Mouse (Mus musculus): Measurements from ENCODE around the gene Tdrd7. TPM values are rescaled to one million over a fixed set of nuclear protein-coding genes. Genes with fewer than 3 reads are reported as not detected.

The Tdrd7 gene
- total RNA-seq, 1 experiment from 2014 or later, result 11.1 TPM

DNA sequence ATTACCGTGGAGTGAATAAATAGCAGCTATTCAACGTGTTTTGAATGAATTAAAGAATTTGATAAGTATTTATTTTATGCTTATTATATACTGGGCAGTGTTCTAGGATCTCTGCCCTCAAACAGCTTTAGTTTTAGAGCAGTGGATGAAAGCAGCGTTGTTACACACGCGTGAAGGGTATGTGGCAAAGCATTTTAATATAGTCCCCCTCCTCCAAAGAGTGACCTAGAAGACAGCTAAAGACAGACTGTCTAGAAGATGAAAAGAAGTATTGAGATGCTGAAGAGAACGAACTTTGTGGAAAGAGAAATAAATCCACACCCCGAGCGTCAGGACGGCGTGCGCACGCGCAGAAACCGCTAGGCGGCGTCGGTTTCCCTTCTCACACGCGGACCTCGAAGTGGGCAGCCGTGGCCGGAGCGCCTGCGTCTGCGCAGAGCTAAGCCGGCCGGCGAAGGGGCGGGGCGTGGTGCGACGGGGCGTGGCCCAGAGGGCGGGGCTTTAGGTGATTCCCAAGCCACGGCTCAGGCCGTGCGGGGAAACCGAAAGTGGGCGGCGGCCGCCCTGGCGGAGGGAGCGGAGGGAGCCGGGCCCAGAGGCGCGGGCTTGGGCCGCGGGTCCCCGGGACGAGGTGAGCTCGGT lies 6.8 kb downstream of the Tdrd7 start:
- ATAC-seq (replicated peaks; ENCODE audit: low read depth, poor library complexity, severe bottlenecking), result peak; percentile 88

DNA sequence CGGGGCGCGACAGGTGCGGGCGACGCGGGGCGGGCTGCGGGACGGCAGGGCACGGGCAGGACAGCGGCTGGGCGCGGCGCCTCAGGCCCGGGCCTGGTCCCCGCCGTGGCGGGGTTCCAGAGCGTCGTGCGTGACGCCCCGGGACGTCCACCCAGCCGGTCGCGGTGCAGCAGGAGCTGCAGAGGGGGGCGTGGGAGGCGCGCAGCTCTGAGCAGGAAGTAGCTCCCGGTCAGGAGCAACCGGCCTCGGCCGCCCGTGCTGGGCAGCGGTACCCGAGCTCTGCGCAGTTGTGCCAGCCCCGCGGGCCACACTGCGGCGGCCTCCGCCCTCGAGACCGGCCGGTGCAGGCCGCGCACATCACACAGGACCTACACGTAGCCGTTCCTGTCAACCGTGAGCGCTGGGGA lies 7.3 kb downstream of the Tdrd7 start:
- ATAC-seq (replicated peaks; ENCODE audit: low read depth, poor library complexity, severe bottlenecking), result peak; percentile 43; the same call in 1 of the 2 replicates

DNA sequence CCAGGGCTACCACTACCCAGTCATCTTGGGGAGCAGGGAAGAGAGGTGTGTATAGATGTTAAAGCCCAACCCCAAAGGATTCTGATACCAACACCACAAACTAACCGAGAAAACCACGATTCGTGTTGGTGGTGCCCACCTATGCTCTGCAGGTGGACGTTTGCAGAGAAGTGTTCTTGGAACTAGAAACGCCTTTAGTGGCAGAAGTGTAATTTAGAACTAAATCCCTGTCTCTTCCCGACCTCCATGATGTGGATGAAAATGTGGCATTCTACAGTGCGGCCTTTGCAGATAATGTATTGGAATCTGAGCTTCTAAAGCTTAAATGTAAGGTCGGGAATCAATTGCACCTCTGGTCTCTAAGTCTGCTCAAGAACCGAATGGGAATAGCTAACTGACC lies 7.8 kb downstream of the Tdrd7 start:
- no peak for ATAC-seq (replicated peaks; ENCODE audit: low read depth, poor library complexity, severe bottlenecking)

DNA sequence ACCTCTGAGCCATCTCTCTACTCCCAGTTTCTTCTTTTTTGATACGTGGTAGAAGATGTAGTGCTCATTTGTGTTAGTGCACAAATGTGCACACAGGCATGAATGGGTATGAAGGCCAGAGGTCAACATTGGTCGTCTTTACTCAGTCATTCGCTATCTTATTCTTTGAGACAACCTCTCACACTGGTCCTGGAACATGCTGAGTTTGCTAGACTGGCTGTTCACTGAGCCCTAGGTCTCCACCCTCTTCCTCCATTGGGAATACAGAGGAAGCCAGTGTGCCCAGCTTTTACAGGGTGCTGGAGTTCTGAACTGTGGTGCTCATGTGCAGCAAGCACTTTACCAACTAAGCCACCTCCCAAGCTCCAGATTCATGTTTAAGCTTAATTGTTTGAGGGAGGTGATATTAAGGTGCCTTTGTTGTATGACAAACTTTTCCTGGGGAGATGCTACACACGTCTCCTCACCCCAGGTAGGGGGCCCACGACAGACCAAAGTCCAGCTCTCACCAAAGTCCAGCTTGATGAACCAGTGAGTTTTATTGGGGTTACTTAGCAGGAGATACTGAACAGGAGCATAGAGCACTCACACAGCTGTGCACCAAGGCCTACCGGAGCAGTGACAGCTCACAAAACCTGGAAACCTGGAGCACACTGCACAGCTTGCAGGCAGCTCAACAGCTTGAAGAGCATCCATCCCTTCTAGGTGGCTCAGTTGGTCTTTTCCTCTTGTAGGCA lies 12.0 kb downstream of the Tdrd7 start:
- no peak for ATAC-seq (replicated peaks; ENCODE audit: low read depth, poor library complexity, severe bottlenecking)

DNA sequence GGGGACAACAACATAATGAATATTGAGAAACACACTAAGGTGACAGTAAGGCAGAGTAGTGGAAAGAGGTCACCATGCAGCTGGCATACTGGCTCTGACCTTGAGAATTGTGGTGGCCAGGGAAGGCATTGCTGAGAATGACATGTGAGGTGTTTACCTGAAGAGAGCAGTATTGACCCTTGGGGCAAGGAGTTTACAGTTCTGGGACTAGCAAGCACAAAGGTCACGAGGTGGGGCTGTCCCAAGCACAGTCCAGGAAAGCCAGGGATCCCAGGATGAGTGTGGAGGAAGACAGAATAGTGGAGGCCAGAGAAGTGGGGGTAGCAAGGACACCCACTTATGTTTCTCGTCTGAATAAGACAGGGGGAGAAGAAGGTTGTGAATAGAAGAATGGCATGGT lies 14.8 kb downstream of the Tdrd7 start:
- no peak for ATAC-seq (replicated peaks; ENCODE audit: low read depth, poor library complexity, severe bottlenecking)

DNA sequence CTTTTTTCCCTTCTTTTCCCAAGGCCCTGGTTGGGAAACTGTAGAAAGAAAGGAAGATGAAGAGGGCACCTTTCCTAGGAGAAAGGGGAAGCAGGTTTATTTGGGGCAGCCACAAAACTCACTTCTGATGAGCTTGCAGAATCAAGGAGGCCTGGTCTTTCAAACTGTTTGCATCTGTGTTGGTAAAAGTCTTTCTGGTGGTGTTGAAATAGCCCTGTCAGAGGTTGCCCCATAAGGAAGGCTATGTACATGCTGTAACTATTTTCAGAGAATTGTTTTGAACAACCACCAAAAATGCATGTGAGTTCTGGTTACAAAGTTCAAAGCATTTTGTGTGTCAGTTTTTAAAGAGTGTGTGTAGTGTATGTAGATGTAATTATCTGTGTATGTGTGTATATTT lies 15.9 kb downstream of the Tdrd7 start:
- peak; percentile 80 for ATAC-seq (replicated peaks; ENCODE audit: low read depth, poor library complexity, severe bottlenecking)

DNA sequence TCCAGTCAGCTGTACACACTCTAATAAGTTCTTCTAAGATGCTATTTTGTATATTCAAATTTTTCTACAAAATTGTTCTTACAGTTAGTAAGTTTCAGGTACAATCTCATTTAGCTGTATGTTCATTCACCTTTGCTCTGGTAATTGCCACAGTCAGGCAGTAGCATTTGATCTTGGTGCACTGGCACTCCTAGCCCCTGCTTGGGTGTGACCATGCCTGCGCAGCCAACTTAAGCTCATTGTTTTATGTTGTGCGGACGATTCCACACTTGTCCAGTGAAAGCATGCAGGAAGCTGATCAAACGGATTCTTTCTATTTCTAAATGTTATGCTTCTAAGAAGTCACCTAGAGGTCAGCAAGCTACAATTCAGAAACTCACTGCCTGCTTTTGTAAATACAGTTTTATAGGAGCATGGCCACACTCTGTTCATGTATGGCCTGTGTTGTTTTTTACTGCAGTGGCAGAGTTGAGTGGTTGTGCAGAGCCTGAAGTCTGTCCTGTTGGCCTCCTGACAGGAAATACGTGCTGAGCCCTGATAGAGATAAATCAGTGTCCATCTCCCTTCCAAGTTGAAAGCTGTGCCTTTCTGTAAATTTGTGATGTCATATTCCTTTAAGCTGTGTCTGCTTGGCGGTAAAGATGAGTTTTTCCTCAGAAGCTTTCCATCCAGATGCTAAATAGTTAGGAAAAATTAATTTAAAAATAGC lies 25.4 kb downstream of the Tdrd7 start:
- no peak for ATAC-seq (replicated peaks; ENCODE audit: low read depth, poor library complexity, severe bottlenecking)

DNA sequence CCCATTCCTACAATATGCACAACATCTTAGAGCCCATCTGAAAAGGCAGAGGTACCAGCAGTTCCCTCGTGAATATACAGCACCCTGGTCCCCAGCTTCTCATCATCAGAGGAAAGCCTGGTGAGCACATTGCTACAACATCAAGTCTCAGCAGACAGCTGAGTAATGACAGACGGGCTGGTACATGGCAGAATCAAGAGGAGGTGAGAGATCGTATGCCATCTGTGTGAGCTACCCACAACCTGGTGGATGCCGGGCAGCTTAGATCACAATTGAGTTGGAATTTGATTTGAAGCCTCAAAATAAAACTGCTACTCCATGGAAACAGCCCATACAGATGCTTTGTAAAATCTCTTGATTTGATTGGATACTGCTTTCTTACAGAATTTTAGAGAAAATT lies 33.4 kb downstream of the Tdrd7 start:
- no peak for ATAC-seq (replicated peaks; ENCODE audit: low read depth, poor library complexity, severe bottlenecking)

DNA sequence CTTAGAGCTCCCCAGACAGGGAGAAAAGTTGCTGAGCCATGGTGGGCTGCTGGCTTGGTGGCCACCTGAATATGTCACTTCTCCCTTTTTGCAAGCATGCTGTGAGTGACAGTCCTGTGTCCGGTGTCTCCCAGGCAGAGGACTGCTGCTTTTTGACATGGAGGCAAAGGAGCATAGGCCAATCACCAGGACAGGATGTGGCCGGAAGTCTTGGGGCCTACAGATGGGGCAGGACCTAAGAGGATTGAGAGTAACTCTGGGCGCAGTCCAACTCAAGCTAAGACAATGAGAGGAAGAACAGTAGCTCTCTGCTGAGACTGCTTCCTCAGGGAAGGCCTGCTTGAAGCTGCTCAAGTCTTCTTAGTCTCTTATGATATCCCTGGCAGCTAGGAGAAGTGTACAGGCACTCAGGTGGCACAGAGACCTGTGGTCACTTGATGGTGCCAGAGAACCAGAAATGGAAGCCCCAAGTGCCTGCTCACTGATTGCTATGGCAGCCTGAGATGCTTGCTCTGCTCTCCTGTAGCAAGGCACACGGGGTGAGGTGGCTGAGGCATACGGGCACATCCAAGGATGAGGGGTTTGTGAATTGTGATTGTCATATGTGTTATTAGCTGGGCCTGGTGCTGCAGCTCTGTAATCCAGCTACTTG lies 43.1 kb downstream of the Tdrd7 start:
- ATAC-seq (replicated peaks; ENCODE audit: low read depth, poor library complexity, severe bottlenecking), result peak; percentile 94

DNA sequence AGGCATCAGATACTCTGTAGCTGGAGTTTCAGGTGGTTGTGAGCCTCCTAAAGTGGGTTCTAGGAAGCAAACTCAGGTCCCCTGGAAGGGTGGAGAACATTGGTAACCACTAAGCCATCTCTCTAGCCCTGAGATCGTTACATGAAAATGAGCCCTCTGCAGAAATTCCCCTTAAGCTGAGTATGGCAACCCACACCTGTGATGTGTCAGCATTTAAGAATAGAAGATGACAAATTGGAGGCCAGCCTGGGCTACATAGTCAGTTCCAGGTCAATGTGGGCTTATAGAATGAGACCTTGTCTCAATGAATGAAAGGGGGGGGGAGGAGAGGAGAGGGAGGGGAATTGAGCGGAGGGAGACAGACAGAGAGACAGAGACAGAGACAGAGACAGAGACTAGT lies 46.6 kb downstream of the Tdrd7 start:
- ATAC-seq (replicated peaks; ENCODE audit: low read depth, poor library complexity, severe bottlenecking), result no peak

DNA sequence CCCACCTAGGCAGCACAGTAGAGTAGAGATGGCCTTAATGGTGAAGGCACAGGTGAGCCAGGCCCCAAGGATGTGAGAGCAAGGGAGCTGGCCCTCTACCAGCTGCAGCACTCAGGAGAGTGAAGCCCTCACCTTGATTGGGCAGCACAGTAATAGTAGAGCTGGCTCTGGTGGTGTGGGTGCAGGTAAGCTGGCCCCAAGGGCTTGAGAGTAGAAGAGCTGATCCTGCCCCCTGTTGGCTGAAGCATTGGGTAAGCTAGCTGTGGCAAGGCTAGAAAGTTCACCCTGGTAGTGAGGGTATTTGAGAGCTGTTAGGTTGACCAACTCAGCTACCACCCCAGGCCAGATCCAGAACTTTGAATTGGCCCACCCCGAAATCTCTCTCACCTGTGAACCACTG lies 50.5 kb downstream of the Tdrd7 start:
- 0 out of 2 replicates have a peak, but pooled peaks have one; percentile 22 for ATAC-seq (replicated peaks; ENCODE audit: low read depth, poor library complexity, severe bottlenecking)

DNA sequence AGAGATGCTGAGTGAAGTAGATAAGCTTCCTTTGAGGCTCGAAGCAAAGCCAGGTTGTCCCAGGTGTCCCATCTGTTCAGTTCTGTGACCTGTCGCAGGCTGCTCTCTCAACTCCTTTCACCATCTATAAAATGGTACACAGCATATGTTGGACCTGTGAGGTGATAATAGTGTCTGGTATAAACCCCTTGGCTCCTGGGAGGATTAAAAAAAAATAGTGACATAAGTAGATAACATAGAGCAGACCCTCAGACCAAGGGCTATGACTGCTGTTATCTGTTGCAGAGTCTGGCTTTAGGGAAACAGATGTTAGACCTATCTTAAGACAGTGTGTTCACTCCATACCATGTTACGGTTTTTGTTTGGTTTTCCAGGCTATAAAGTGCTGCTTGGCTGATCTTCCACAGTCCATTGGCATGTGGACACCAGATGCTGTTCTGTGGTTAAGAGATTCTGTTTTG lies 57.9 kb downstream of the Tdrd7 start:
- ATAC-seq (replicated peaks; ENCODE audit: low read depth, poor library complexity, severe bottlenecking), result peak; percentile 66

DNA sequence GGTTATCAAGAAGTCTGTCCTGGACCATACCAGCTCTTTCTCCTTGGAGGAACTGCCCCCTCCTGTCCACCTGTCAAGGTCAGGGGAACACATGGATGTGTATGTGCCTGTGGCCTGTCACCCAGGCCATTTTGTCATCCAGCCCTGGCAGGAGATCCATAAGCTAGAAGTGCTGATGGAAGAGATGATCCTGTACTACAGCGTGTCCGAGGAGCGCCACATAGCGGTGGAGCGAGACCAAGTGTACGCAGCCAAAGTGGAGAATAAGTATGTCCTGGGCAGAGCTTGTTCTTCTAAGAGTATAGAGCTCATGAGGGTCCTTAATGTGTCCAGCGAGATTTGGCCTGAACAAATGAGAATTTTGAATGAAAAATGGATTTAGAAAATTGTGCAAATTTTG lies 60.8 kb downstream of the Tdrd7 start:
- ATAC-seq (replicated peaks; ENCODE audit: low read depth, poor library complexity, severe bottlenecking), result no peak

DNA sequence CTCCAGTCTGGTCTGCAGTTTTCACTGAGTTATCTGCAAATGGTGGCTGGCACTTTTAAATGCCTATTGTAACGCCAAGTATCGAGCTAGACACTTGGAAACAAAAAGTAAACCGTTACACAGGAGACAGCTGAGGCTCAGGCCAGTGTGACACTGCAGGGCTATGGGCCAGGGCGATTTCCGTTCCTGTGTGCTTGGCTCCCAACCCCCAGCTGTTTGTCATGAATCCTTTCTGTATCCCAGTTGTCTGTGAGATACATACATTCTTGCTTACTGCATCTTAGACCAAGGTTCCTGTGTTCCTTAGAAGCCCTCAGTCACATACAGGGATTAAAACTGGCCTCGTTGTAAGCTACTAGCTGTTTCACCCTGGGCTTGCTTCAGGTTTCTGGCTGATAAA lies 63.1 kb downstream of the Tdrd7 start:
- no peak for ATAC-seq (replicated peaks; ENCODE audit: low read depth, poor library complexity, severe bottlenecking)

DNA sequence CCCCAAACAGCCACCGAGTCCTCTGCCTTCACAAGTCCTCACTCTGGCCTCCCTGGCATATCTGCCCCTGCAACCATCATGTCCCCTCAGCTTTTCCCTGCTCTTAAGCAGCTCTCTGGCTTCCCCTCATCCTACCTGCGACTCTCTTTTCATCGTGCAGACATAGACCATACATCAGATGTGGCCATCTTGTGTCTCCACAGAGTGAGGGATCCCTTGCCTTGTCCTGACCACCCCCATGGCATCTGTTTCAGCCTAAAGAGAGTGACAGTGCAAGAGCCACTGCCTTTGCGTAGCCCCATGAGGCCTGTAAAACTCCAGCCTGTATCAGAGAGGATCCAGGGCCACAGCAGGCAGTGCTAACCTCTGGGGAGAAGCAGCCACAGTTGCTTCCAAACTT lies 63.6 kb downstream of the Tdrd7 start:
- no peak for ATAC-seq (replicated peaks; ENCODE audit: low read depth, poor library complexity, severe bottlenecking)

DNA sequence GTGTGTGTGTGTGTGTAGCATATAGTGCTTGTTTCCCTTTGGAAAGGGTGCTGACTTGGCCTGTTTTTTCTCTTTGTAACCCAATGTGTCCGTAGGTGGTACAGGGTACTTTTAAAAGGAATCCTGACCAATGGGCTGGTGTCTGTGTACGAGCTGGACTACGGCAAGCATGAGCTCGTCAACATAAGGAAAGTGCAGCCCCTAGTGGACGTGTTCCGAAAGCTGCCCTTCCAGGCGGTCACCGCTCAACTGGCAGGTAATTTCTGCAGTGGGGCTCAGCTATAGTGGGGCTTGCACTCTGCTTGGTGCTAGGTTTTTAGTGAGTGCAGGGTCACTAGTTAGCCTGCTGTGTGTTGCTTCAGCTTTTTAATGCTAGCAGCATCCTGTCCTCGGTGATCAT lies 64.4 kb downstream of the Tdrd7 start:
- ATAC-seq (replicated peaks; ENCODE audit: low read depth, poor library complexity, severe bottlenecking), result 0 out of 2 replicates have a peak, but pooled peaks have one; percentile 42

DNA sequence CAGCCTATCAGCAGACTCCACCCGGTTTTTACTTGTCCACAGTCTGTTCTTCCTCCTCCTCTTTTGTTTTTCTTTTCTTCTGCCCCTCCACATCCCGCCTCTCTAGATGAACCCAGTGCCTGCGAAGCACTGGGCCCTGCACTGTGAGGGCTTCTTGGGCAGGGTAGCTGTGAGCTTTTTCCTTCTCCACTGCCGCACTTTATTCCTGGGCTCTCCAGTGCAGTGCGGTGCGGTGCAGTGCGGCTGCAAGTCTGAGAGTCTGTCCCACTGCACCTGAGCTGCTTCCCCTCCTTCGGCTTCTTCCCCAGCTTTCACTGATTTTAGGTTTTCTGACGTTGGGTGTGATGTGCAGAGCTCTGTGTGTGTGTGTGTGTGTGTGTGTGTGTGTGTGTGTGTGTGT lies 67.3 kb downstream of the Tdrd7 start:
- ATAC-seq (replicated peaks; ENCODE audit: low read depth, poor library complexity, severe bottlenecking), result peak; percentile 27; the same call in 1 of the 2 replicates

DNA sequence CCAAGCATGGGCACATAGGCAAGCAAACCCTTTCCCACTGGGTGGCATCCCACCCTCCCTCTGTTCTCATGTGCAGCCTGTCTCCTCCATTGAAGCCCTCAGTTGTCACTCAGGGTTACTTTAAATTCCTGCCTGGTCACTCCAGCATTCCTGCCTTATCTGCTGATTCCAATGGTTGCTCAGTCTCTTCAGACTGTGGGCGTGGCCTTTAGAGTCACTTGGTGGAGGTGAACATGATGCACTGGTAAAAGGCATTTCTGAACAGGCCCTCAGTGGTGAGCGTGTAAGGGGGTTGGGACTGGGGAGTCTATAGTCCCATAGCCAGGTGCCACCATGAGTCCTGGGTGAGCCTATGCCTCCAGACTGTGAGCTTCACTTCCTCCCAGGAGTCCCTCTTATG lies 68.1 kb downstream of the Tdrd7 start:
- no peak for ATAC-seq (replicated peaks; ENCODE audit: low read depth, poor library complexity, severe bottlenecking)

DNA sequence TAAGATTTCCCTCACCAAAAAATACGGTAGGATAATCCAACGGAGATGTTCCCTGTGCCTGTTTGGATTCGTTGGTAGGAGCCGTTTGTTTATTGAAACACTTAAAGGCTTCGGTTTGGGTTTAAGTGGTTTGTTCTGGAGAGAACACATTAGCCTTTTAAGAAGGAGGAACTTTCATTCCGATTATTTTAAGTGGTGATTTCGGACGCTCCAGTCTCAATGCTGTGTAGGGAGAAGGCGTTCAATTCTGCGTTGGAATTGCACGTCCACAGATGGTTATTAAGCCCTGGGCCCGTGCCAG lies 73.4 kb downstream of the Tdrd7 start:
- ATAC-seq (replicated peaks; ENCODE audit: low read depth, poor library complexity, severe bottlenecking), result no peak

DNA sequence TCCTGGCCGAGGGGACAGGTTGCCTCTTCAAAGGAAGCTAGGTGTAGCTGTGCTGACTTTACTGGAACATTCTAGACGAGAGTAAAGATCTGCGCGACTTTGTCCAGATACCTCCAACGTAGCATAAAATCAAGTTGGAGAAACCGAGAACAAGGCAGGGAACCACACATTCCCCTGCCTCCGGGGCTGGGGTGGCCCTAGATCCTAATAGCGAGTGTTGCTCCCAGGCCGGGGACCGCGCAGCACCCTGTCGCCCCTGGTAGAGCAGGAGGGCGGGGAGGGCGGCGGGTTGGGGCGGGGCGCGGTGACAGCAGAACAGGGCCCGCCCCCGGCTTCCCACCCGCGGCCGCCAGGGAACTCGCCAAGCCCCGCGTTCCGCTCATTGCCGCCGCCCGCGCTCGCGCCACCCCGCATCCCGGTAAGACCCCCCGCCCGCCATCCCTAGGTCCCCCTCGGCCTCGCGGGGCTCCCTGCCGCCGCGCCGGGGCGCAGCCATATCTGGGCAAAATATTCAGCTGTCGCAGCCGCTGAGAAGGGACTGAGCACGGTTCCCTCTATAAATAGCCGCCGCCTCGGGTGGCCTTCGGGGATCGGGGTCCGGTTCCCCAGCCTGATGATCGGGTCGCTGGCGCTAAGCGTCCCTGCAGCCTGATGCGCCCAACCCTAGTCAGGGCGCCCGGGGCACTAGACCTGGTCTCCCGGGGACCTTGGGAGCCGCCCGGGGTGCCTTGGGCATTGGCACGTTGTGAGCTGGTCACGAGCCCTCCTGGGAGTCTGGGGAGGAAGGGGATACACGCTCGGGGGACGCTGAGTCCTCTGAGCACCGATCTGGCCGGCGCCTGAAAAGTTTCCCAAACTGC lies 74.0 kb downstream of the Tdrd7 start, which contains the start of gene Tmod1:
Gene Tmod1, plus strand, starts transcription at position 44 of the 860 bp plus-strand sequence.
- ATAC-seq (replicated peaks; ENCODE audit: low read depth, poor library complexity, severe bottlenecking), result peak; percentile 48
